Mouse (Mus musculus): Measurements from ENCODE around the gene Slc51a. TPM values are rescaled to one million over a fixed set of nuclear protein-coding genes. Genes with fewer than 3 reads are reported as not detected.
"Not testable (repeated sequence)": the region's sequence is repeated elsewhere in the genome, so short reads cannot be mapped to it uniquely, and the experiment has no call there.

Slc51a gene
- polyA plus RNA-seq, 1 experiment from 2014 or later: 0.49 TPM

DNA sequence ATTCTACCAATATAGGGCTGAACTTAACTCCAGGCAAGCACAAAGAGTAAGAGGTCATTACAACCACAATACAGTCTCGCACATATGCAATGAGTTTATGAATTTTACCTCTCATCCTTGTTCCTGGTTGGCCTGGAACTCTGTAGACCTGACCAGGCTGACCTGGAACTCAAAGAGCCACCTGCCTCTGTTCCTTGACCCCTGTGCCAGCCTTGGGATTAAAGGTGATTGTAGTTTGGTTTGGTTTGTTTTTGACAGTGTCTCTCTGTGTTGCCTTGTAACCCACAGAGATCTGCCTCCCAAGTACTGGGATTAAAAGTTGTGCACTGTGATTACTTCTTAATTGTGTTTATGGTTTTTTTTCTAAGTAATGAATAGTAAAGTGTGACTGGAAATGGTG is 30.9 kb downstream of the Slc51a start:
- no peak overlapping the region for H3K27ac ChIP-seq
- H3K36me3 ChIP-seq (ENCODE audit: poor library complexity, severe bottlenecking): peaks cover 33% of the 10 kb centered on the region
- WGBS: 94% methylated on average over 1 of the region's 1 CpGs
- H3K9me3 ChIP-seq (replicated peaks): no peaks in the 10 kb centered on the region
- no peak overlapping the region for H3K9ac ChIP-seq
- H3K4me2 ChIP-seq: no peak overlapping the region
- no peak overlapping the region for H3K4me3 ChIP-seq
- no peak for ATAC-seq
- no peaks in the 10 kb centered on the region for H3K4me1 ChIP-seq
- no peaks in the 10 kb centered on the region for H3K27me3 ChIP-seq

DNA sequence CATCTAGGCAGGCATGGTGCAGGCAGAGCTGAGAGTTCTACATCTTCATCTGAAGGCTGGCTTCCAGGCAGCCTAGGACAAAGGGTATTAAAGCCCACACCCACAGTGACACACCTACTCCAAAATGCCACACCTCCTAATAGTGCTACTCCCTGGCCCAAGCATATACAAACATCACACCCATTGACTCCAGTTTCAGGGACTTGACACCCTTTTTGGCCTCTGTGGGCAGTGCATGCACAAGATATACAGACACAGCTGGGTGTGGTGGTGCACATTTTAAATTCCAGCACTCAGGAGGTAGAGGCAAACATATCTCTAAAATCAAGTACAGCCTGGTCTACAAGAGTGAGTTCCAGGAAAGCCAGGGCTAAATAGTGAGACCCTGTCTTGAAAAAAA is 31.6 kb downstream of the Slc51a start:
- Histone ChIP-seq H3K36me3 (ENCODE audit: poor library complexity, severe bottlenecking) (peaks cover 35% of the 10 kb centered on the region), H3K27ac (no peak overlapping the region), H3K27me3 (no peaks in the 10 kb centered on the region), H3K4me3 (no peak overlapping the region), H3K9me3 (replicated peaks) (no peaks in the 10 kb centered on the region), H3K9ac (no peak overlapping the region), H3K4me2 (no peak overlapping the region), H3K4me1 (no peaks in the 10 kb centered on the region)
- no peak for ATAC-seq

GRCm38 (mm10) chr16:32454646-32455045 is 33.0 kb downstream of the Slc51a start:
- 92% methylated on average over 5 of the region's 5 CpGs for WGBS
- Histone ChIP-seq H3K9ac (no peak overlapping the region), H3K27ac (no peak overlapping the region), H3K4me3 (no peak overlapping the region), H3K9me3 (replicated peaks) (no peaks in the 10 kb centered on the region), H3K27me3 (no peaks in the 10 kb centered on the region), H3K4me1 (no peaks in the 10 kb centered on the region), H3K4me2 (no peak overlapping the region), H3K36me3 (ENCODE audit: poor library complexity, severe bottlenecking) (peaks cover 35% of the 10 kb centered on the region)
- ATAC-seq: no peak

DNA sequence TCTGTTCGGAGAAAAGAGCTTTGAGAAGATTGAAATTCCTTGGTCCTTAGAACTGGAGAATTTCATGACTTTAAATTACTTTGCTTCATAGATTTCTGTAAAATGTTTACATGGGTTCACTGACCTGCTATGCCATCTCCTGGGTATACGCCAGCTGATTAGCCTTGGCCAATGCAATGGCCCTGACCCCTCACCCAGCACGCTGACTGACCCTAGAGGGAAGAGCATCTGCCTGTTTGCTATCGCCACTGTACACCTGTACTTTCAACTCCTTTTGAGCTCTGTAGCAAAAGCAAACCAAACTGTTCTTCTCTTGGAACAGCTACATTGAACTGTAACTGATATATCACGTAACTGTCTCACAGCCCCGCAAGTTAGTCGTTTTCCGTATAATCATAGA is 34.6 kb downstream of the Slc51a start:
- Histone ChIP-seq H3K4me2 (no peak overlapping the region), H3K9ac (no peak overlapping the region), H3K4me1 (no peaks in the 10 kb centered on the region), H3K36me3 (ENCODE audit: poor library complexity, severe bottlenecking) (peaks cover 35% of the 10 kb centered on the region), H3K9me3 (replicated peaks) (no peaks in the 10 kb centered on the region), H3K27ac (no peak overlapping the region), H3K4me3 (no peak overlapping the region), H3K27me3 (no peaks in the 10 kb centered on the region)
- WGBS: 98% methylated on average over 8 of the region's 8 CpGs
- no peak for ATAC-seq

DNA sequence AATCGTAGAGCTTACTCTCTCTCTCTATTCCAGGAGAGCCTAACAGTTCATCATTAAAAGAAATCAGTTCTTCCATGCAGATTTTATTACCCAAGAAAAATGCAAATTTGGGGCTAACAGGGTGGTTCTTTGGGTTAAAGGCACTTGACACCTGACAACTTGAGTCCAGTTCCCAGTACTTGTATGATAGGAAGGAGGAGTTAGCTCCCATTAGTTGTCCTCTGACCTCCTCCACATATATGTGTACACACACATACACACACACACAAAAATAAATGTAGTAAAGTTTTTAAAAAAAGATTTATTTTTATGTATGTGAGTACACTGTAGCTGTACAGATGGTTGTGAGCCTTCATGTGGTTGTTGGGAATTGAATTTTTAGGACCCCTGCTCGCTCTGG is 37.5 kb downstream of the Slc51a start:
- WGBS: 93% methylated on average over 2 of the region's 2 CpGs

DNA sequence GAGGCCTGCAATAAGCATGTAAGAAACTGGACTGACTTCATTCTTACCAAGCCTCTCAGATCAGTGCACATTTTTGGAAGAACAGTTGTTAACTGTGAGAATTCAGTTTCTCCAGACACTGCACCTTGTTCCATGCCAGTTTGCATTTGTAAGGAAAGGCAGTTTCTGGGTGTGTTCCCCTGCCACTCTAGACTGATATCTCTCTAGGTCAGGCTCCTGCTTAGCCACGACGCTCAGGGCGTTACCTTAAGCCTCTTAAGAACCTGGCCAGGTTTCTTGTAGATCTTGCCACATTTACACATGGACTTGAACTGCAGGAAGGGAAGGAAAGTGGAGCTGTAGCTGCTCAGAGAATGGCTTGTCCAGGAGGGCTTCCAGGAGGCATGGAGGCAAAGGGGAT is 38.0 kb downstream of the Slc51a start:
- no peak overlapping the region for H3K9ac ChIP-seq
- H3K4me2 ChIP-seq: no peak overlapping the region
- H3K9me3 ChIP-seq (replicated peaks): no peaks in the 10 kb centered on the region
- ATAC-seq: no peak
- peaks cover 20% of the 10 kb centered on the region for H3K36me3 ChIP-seq (ENCODE audit: poor library complexity, severe bottlenecking)
- no peak overlapping the region for H3K4me3 ChIP-seq
- no peaks in the 10 kb centered on the region for H3K4me1 ChIP-seq
- WGBS: 94% methylated on average over 3 of the region's 3 CpGs
- no peaks in the 10 kb centered on the region for H3K27me3 ChIP-seq
- H3K27ac ChIP-seq: no peak overlapping the region

More for the DNA sequence above, 37.5 kb downstream of the Slc51a start:
- H3K27ac ChIP-seq: no peak overlapping the region
- no peak overlapping the region for H3K4me3 ChIP-seq
- no peak overlapping the region for H3K4me2 ChIP-seq
- no peak overlapping the region for H3K9ac ChIP-seq
- H3K9me3 ChIP-seq (replicated peaks): no peaks in the 10 kb centered on the region
- H3K27me3 ChIP-seq: no peaks in the 10 kb centered on the region
- peaks cover 23% of the 10 kb centered on the region for H3K36me3 ChIP-seq (ENCODE audit: poor library complexity, severe bottlenecking)
- ATAC-seq: no peak
- no peaks in the 10 kb centered on the region for H3K4me1 ChIP-seq

DNA sequence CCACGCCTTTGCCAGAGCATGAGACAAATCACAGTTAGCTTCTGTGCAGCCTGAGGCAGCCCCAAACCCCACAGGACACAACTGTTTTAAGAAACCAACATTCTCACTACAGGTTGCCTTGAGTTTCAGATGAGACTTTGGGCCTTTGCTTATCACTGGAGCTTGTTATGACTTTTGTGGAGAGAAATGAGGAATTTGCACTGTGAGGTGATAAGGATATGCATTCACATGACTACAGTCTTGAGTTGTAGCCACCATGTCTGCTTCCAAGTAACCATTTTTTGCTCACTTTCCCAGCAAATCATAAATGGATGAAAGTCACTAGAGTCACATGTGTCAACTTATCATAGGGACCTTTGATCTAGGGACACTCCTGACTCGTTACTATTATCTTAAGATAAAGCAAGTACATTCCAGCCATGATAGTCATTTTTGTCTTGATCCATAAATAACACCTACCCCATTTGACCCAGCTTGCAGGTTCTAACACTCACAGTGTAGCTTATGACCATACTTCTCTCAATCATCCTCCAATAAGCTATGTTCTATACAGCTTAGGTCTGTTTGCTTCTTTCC is 41.0 kb downstream of the Slc51a start:
- Histone ChIP-seq H3K4me3 (no peak overlapping the region), H3K9me3 (replicated peaks) (no peaks in the 10 kb centered on the region), H3K4me2 (no peak overlapping the region), H3K36me3 (ENCODE audit: poor library complexity, severe bottlenecking) (peaks cover 1% of the 10 kb centered on the region; the same call in 1 of the 2 replicates), H3K4me1 (no peaks in the 10 kb centered on the region), H3K9ac (no peak overlapping the region), H3K27ac (no peak overlapping the region), H3K27me3 (no peaks in the 10 kb centered on the region)
- 92% methylated on average over 2 of the region's 2 CpGs for WGBS
- ATAC-seq: no peak

DNA sequence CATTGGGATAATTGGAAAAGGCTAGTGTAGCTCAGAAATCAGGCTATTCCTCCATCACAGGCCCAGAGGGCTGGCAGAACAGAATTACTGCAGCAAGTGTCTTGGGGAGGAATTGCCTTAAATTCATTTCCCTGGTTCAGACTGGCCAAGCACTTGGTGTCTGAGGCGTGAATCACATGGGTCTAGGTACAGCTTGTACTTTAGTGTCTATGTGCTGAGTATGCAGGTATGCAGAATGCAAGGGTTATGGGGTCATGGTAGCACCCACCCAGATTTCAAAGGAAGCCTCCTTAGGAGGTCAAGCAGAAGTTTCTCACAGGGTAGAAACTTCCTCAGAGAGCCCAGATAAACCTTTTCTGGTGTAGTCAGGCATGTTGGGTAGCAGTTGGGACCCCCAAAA is 42.1 kb downstream of the Slc51a start:
- no peak overlapping the region for H3K4me2 ChIP-seq
- H3K4me3 ChIP-seq: no peak overlapping the region
- H3K36me3 ChIP-seq (ENCODE audit: poor library complexity, severe bottlenecking): no peaks in the 10 kb centered on the region
- WGBS: 97% methylated on average over 1 of the region's 1 CpGs
- H3K4me1 ChIP-seq: no peaks in the 10 kb centered on the region
- H3K27ac ChIP-seq: no peak overlapping the region
- no peak overlapping the region for H3K9ac ChIP-seq
- no peaks in the 10 kb centered on the region for H3K27me3 ChIP-seq
- H3K9me3 ChIP-seq (replicated peaks): no peaks in the 10 kb centered on the region
- no peak for ATAC-seq

DNA sequence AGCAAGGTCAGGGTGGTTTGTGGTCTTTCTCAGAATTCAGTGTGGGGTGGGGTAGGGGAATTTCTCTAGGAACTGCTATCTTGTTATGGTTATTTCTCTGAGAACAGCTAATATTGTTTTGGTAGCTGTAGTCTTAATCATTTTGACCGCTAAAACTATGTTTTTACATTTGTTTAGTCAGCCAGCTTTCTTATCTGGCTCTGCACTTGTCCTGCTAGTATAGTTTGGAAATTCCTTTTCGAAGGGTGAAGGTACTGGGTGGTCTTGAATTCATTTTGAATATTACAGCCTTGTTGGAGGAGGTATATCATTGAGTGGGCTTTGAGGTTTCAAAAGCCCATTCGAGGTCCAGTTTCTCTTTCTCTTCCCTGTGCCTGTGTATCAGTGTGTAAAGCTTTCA is 43.1 kb downstream of the Slc51a start:
- not testable (repeated sequence) for ATAC-seq, H3K27ac ChIP-seq

DNA sequence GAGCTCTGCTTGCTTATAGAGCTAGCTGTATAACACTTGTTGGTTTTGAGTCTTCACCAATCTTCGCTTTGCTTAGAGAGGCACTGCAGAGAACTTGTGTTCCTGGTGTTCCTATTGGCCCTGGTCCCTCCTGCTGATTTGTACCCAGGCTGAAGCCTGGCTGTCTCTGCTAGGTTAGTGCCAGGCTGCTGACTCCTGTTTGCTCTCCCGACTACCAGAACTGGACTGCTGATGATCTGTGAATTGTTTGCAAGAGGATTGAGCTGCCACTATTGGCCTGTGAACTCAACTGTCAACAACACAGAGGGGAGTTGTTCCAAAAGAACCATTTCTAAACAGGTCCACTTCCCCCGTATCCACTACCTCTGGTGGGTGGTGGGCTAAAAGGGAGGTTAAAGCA is 46.2 kb downstream of the Slc51a start:
- Histone ChIP-seq H3K9ac (no peak overlapping the region), H3K36me3 (ENCODE audit: poor library complexity, severe bottlenecking) (no peaks in the 10 kb centered on the region; the same call in 1 of the 2 replicates), H3K4me1 (no peaks in the 10 kb centered on the region), H3K27ac (no peak overlapping the region), H3K9me3 (replicated peaks) (no peaks in the 10 kb centered on the region), H3K27me3 (no peaks in the 10 kb centered on the region), H3K4me3 (no peak overlapping the region), H3K4me2 (no peak overlapping the region)
- ATAC-seq: no peak
- 95% methylated on average over 3 of the region's 3 CpGs for WGBS

More for the DNA sequence above, 43.1 kb downstream of the Slc51a start:
- WGBS: 87% methylated on average over 3 of the region's 3 CpGs
- not testable (repeated sequence) for H3K9ac ChIP-seq; H3K36me3 ChIP-seq (ENCODE audit: poor library complexity, severe bottlenecking); H3K4me3 ChIP-seq; H3K4me2 ChIP-seq; H3K27me3 ChIP-seq; H3K9me3 ChIP-seq (replicated peaks); H3K4me1 ChIP-seq

GRCm38 (mm10) chr16:32437266-32437665 is 50.4 kb downstream of the Slc51a start:
- Histone ChIP-seq H3K9me3 (replicated peaks) (no peaks in the 10 kb centered on the region), H3K4me1 (no peaks in the 10 kb centered on the region), H3K27me3 (no peaks in the 10 kb centered on the region), H3K4me2 (no peak overlapping the region), H3K27ac (no peak overlapping the region), H3K4me3 (no peak overlapping the region), H3K9ac (no peak overlapping the region), H3K36me3 (ENCODE audit: poor library complexity, severe bottlenecking) (no peaks in the 10 kb centered on the region; the same call in 1 of the 2 replicates)
- 98% methylated on average over 1 of the region's 1 CpGs for WGBS
- no peak for ATAC-seq

- no peaks in the 10 kb centered on the region for H3K9me3 ChIP-seq (replicated peaks)
- H3K27me3 ChIP-seq: no peaks in the 10 kb centered on the region
- H3K27ac ChIP-seq: no peak overlapping the region
- no peaks in the 10 kb centered on the region; the same call in 1 of the 2 replicates for H3K36me3 ChIP-seq (ENCODE audit: poor library complexity, severe bottlenecking)
- no peak overlapping the region for H3K9ac ChIP-seq
- H3K4me3 ChIP-seq: no peak overlapping the region
- whole genome bisulfite sequencing: 78% methylated on average over 1 of the region's 1 CpGs
- no peak overlapping the region for H3K4me2 ChIP-seq
- H3K4me1 ChIP-seq: peaks cover 5% of the 10 kb centered on the region
- ATAC-seq: no peak
These were observed 51.0 kb downstream of the Slc51a start for GRCm38 (mm10) chr16:32436657-32437056.

DNA sequence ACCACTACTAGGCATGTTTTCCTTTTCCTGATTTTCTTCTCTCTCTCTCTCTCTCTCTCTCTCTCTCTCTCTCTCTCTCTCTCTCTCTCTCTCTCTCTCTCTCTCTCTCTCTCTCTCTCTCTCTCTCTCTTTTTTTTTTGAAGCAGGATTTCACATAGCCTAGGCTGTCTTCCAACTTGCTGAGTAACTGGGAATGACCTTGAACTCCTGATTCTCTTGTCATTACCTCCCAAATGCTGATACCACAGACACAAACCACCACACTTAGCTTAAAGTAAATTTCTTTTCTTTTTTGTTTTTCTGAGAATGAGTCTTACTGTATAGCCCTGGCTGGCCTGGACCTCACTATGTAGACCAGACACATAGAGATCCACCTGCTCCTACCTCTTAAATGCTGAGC is 53.0 kb downstream of the Slc51a start:
- Histone ChIP-seq H3K27me3 (no peaks in the 10 kb centered on the region), H3K4me2 (no peak overlapping the region), H3K9ac (no peak overlapping the region), H3K4me3 (no peak overlapping the region), H3K36me3 (ENCODE audit: poor library complexity, severe bottlenecking) (no peaks in the 10 kb centered on the region; the same call in 1 of the 2 replicates), H3K9me3 (replicated peaks) (no peaks in the 10 kb centered on the region), H3K4me1 (peaks cover 16% of the 10 kb centered on the region), H3K27ac (no peak overlapping the region)
- ATAC-seq: no peak
